Mouse (Mus musculus) midbrain, postnatal 0 days (tissue): ENCODE results near the gene Hspa4. TPM values are rescaled to one million over a fixed set of nuclear protein-coding genes. Genes with fewer than 3 reads are reported as not detected.

Experiments used
- ATAC-seq: fragments of 200-750 bp; cut with Nextera tagmentation; 2 replicates; pipeline ENCODE4 v1.8.0; 2017; ENCODE audit warnings: moderate number of reproducible peaks, mild to moderate bottlenecking, moderate TSS enrichment, moderate library complexity; ENCODE audit not compliant: low FRiP score
- DNase-seq: peaks from one replicate; pipeline ENCODE4 v3.0.0-alpha.2; 2015; ENCODE audit warnings: low spot score
- H3K27ac ChIP-seq: fragments of 300-500 bp; sonication (generic); 2 replicates; pipeline ENCODE4 v1.5.1; 2014; ENCODE audit warnings: low read depth, mild to moderate bottlenecking, low read length, mixed read lengths
- H3K27me3 ChIP-seq: fragments of 300-500 bp; sonication (generic); 2 replicates; pipeline ENCODE4 v1.6.1; 2014; ENCODE audit warnings: low read length, control low read depth, mixed read lengths; ENCODE audit not compliant: insufficient read depth
- H3K36me3 ChIP-seq: fragments of 300-500 bp; sonication (generic); 2 replicates; pipeline ENCODE4 v1.6.1; 2014; ENCODE audit warnings: low read length, control low read depth, mixed read lengths; ENCODE audit not compliant: insufficient read depth
- H3K4me1 ChIP-seq: fragments of 300-500 bp; sonication (generic); 2 replicates; pipeline ENCODE4 v1.6.1; 2014; ENCODE audit warnings: mild to moderate bottlenecking, control low read depth, antibody characterized with exemption, low read length, mixed read lengths; ENCODE audit not compliant: insufficient read depth
- H3K4me2 ChIP-seq: fragments of 300-500 bp; sonication (generic); 2 replicates; pipeline ENCODE4 v1.6.1; 2014; ENCODE audit warnings: low read depth, mild to moderate bottlenecking, low read length, mixed read lengths; ENCODE audit not compliant: poor library complexity, severe bottlenecking
- H3K4me3 ChIP-seq: fragments of 300-500 bp; sonication (generic); 2 replicates; pipeline ENCODE4 v1.5.1; 2014; ENCODE audit warnings: low read depth, mild to moderate bottlenecking, low read length, moderate library complexity
- H3K9ac ChIP-seq: fragments of 300-500 bp; sonication (generic); replicated peaks from 2 replicates; pipeline ENCODE4 v1.6.1; 2014; ENCODE audit warnings: mild to moderate bottlenecking, low read length, moderate library complexity, mixed read lengths; ENCODE audit not compliant: poor library complexity, severe bottlenecking
- H3K9me3 ChIP-seq: fragments of 300-500 bp; sonication (generic); 2 replicates; pipeline ENCODE4 v1.6.1; 2016; ENCODE audit warnings: low read length, control low read depth
- CTCF ChIP-seq: IDR thresholded peaks from 2 replicates; pipeline ENCODE4 v1.5.1; 2016; ENCODE audit warnings: antibody characterized with exemption, mild to moderate bottlenecking
- WGBS: fragments of 180-500 bp; shearing (Covaris S2); extraction: QIAGEN DNeasy Blood & Tissue Kit; methylation state at CpG from one replicate; pipeline ENCODE4 v1.1.7; 2014; 5-methylcytosine and 5-hydroxymethylcytosine counted together
- polyA plus RNA-seq: library from polyadenylated mRNA; unstranded; fragments of >200 nt; fragmentation: Nextera tagmentation; extraction: Ambion mirVana; gene quantifications from 2 replicates; pipeline ENCODE4 v1.2.1, GENCODE M21; 2015
- total RNA-seq: library from RNA; depleted of rRNA; stranded (reverse); fragments of >200 nt; gene quantifications from 2 replicates; pipeline ENCODE4 v1.2.3, GENCODE M21; 2014; rRNA removed

The Hspa4 gene
- total and polyA plus RNA-seq, 2 experiments from 2014 or later = 42.8 to 93.7 TPM

DNA sequence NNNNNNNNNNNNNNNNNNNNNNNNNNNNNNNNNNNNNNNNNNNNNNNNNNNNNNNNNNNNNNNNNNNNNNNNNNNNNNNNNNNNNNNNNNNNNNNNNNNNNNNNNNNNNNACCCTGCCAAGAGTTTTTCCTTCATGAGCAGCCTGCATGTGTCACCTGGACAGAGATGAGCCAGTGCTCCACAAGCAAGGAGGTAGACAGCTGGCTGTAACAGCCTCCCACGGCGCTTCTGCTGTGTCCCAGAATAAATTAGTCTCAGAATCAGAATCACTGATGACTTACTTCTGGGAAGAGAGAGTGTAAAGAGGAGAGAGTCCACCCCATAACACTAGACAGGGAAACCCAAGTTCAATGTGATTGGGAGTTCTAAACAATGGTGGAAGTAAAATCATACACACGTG is 71.2 kb downstream of the Hspa4 start:
- 89% methylated on average over 3 of the region's 3 CpGs for WGBS
- no peak for ATAC-seq
- no peak for DNase-seq
- H3K9me3 ChIP-seq = no peaks in the 10 kb centered on the region
- no peaks in the 10 kb centered on the region for H3K36me3 ChIP-seq
- H3K4me2 ChIP-seq = no peak overlapping the region
- H3K9ac ChIP-seq = no peak overlapping the region
- H3K4me1 ChIP-seq = no peaks in the 10 kb centered on the region
- H3K4me3 ChIP-seq = no peak overlapping the region
- no peak for TF ChIP-seq CTCF
- no peak overlapping the region for H3K27ac ChIP-seq
- no peaks in the 10 kb centered on the region for H3K27me3 ChIP-seq

DNA sequence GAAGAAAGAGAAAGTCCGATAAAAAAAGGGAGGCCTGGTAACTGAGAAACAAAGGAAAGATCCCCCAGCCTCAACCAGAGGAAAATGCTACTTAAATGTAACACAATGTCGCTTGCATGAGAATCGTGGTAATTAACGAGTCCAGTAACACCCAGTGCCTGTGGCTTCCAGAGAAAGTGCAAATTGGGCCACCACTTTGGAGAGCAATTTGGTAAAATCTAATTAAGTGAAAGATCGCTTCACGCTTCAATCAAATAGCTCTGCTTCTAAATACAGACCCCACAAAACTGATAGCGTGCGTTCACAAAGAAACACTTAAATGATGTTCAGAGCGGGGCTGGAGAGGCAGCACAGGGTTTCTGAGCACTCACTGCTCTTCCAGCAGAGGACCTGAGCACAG is 89.4 kb downstream of the Hspa4 start:
- no peaks in the 10 kb centered on the region for H3K27me3 ChIP-seq
- H3K9ac ChIP-seq = no peak overlapping the region
- no peaks in the 10 kb centered on the region for H3K9me3 ChIP-seq
- no peak for ATAC-seq
- no peaks in the 10 kb centered on the region for H3K4me1 ChIP-seq
- DNase-seq = no peak
- TF ChIP-seq CTCF = no peak
- WGBS = 80% methylated on average over 9 of the region's 9 CpGs
- no peak overlapping the region for H3K4me3 ChIP-seq
- no peaks in the 10 kb centered on the region for H3K36me3 ChIP-seq
- no peak overlapping the region for H3K4me2 ChIP-seq
- no peak overlapping the region for H3K27ac ChIP-seq

Other genes with a start within 250 kb of the Hspa4 start
- gene Zcchc10, start 24.2 kb upstream of the Hspa4 start, total RNA-seq = 0.11 and 0.76 TPM in 2 replicates
- gene Zcchc10, start 24.2 kb upstream of the Hspa4 start, polyA plus RNA-seq = 16.3 and 17.4 TPM in 2 replicates
- gene Aff4, start 50.4 kb upstream of the Hspa4 start, total RNA-seq = 103 and 126 TPM in 2 replicates
- 64.6 and 90.2 TPM in 2 replicates for gene Aff4, start 50.4 kb upstream of the Hspa4 start, polyA plus RNA-seq
- gene Leap2, start 122.7 kb upstream of the Hspa4 start, total RNA-seq = not detected in 2 replicates
- not detected in 2 replicates for gene Leap2, start 122.7 kb upstream of the Hspa4 start, polyA plus RNA-seq
- gene Uqcrq, start 130.4 kb upstream of the Hspa4 start, total RNA-seq = 19.6 and 23.8 TPM in 2 replicates
- gene Uqcrq, start 130.4 kb upstream of the Hspa4 start, polyA plus RNA-seq = 860 and 944 TPM in 2 replicates
- gene Gdf9, start 130.6 kb upstream of the Hspa4 start, total RNA-seq = 0.05 and 5.5 TPM in 2 replicates
- gene Gdf9, start 130.6 kb upstream of the Hspa4 start, polyA plus RNA-seq = 1.1 and 2.3 TPM in 2 replicates
- gene Gm10447, start 156.7 kb upstream of the Hspa4 start, total RNA-seq = not detected in 2 replicates
- gene Gm10447, start 156.7 kb upstream of the Hspa4 start, polyA plus RNA-seq = 0.11 TPM in 2 replicates
- gene Shroom1, start 156.7 kb upstream of the Hspa4 start, total RNA-seq = 5.4 and 10.9 TPM in 2 replicates
- 3.4 and 4.1 TPM in 2 replicates for gene Shroom1, start 156.7 kb upstream of the Hspa4 start, polyA plus RNA-seq
- not detected in 2 replicates for gene Gm9837, start 170.0 kb upstream of the Hspa4 start, total RNA-seq
- not detected in 2 replicates for gene Gm9837, start 170.0 kb upstream of the Hspa4 start, polyA plus RNA-seq
- gene Gm9945, start 179.7 kb upstream of the Hspa4 start, total RNA-seq = not detected in 2 replicates
- 0.33 and 0.43 TPM in 2 replicates for gene Gm9945, start 179.7 kb upstream of the Hspa4 start, polyA plus RNA-seq
- gene Sowaha, start 179.8 kb upstream of the Hspa4 start, total RNA-seq = 6.6 and 7.3 TPM in 2 replicates
- 3.5 and 4.0 TPM in 2 replicates for gene Sowaha, start 179.8 kb upstream of the Hspa4 start, polyA plus RNA-seq
- gene Sept8, start 218.8 kb upstream of the Hspa4 start, total RNA-seq = 44.8 and 54.6 TPM in 2 replicates
- gene Sept8, start 218.8 kb upstream of the Hspa4 start, polyA plus RNA-seq = 18.7 and 19.7 TPM in 2 replicates